Mouse (Mus musculus) midbrain, postnatal 0 days (tissue): Measurements from ENCODE around the gene Fndc3b. TPM values are rescaled to one million over a fixed set of nuclear protein-coding genes. Genes with fewer than 3 reads are reported as not detected.

Source experiments
- ATAC-seq: fragments of 200-750 bp; cut with Nextera tagmentation; 2 replicates; pipeline ENCODE4 v1.8.0; 2017; ENCODE audit warnings: moderate number of reproducible peaks, mild to moderate bottlenecking, moderate TSS enrichment, moderate library complexity; ENCODE audit not compliant: low FRiP score
- DNase-seq: peaks from one replicate; pipeline ENCODE4 v3.0.0-alpha.2; 2015; ENCODE audit warnings: low spot score
- H3K27ac ChIP-seq: fragments of 300-500 bp; sonication (generic); 2 replicates; pipeline ENCODE4 v1.5.1; 2014; ENCODE audit warnings: low read depth, mild to moderate bottlenecking, low read length, mixed read lengths
- H3K27me3 ChIP-seq: fragments of 300-500 bp; sonication (generic); 2 replicates; pipeline ENCODE4 v1.6.1; 2014; ENCODE audit warnings: low read length, control low read depth, mixed read lengths; ENCODE audit not compliant: insufficient read depth
- H3K36me3 ChIP-seq: fragments of 300-500 bp; sonication (generic); 2 replicates; pipeline ENCODE4 v1.6.1; 2014; ENCODE audit warnings: low read length, control low read depth, mixed read lengths; ENCODE audit not compliant: insufficient read depth
- H3K4me1 ChIP-seq: fragments of 300-500 bp; sonication (generic); 2 replicates; pipeline ENCODE4 v1.6.1; 2014; ENCODE audit warnings: mild to moderate bottlenecking, control low read depth, antibody characterized with exemption, low read length, mixed read lengths; ENCODE audit not compliant: insufficient read depth
- H3K4me2 ChIP-seq: fragments of 300-500 bp; sonication (generic); 2 replicates; pipeline ENCODE4 v1.6.1; 2014; ENCODE audit warnings: low read depth, mild to moderate bottlenecking, low read length, mixed read lengths; ENCODE audit not compliant: poor library complexity, severe bottlenecking
- H3K4me3 ChIP-seq: fragments of 300-500 bp; sonication (generic); 2 replicates; pipeline ENCODE4 v1.5.1; 2014; ENCODE audit warnings: low read depth, mild to moderate bottlenecking, low read length, moderate library complexity
- H3K9ac ChIP-seq: fragments of 300-500 bp; sonication (generic); replicated peaks from 2 replicates; pipeline ENCODE4 v1.6.1; 2014; ENCODE audit warnings: mild to moderate bottlenecking, low read length, moderate library complexity, mixed read lengths; ENCODE audit not compliant: poor library complexity, severe bottlenecking
- H3K9me3 ChIP-seq: fragments of 300-500 bp; sonication (generic); 2 replicates; pipeline ENCODE4 v1.6.1; 2016; ENCODE audit warnings: low read length, control low read depth
- CTCF ChIP-seq: IDR thresholded peaks from 2 replicates; pipeline ENCODE4 v1.5.1; 2016; ENCODE audit warnings: antibody characterized with exemption, mild to moderate bottlenecking
- WGBS: fragments of 180-500 bp; shearing (Covaris S2); extraction: QIAGEN DNeasy Blood & Tissue Kit; methylation state at CpG from one replicate; pipeline ENCODE4 v1.1.7; 2014; 5-methylcytosine and 5-hydroxymethylcytosine counted together
- polyA plus RNA-seq: library from polyadenylated mRNA; unstranded; fragments of >200 nt; fragmentation: Nextera tagmentation; extraction: Ambion mirVana; gene quantifications from 2 replicates; pipeline ENCODE4 v1.2.1, GENCODE M21; 2015
- total RNA-seq: library from RNA; depleted of rRNA; stranded (reverse); fragments of >200 nt; gene quantifications from 2 replicates; pipeline ENCODE4 v1.2.3, GENCODE M21; 2014

Fndc3b gene
- total and polyA plus RNA-seq, 2 experiments from 2014 or later: 7.6 to 13.4 TPM

GRCm38 (mm10) chr3:27728798-27729782, 18.0 kb upstream of the Fndc3b start:
- Histone ChIP-seq H3K36me3 (no peaks in the 10 kb centered on the region), H3K27me3 (no peaks in the 10 kb centered on the region), H3K4me2 (no peak overlapping the region), H3K4me3 (no peak overlapping the region), H3K27ac (no peak overlapping the region), H3K9me3 (no peaks in the 10 kb centered on the region), H3K4me1 (no peaks in the 10 kb centered on the region), H3K9ac (no peak overlapping the region)
- 87% methylated on average over 8 of the region's 8 CpGs for WGBS
- ATAC-seq: no peak
- no peak for DNase-seq
- no peak for TF ChIP-seq CTCF

- WGBS: 12% methylated on average over 7 of the region's 7 CpGs
- H3K27ac ChIP-seq: no peak overlapping the region
- no peak overlapping the region for H3K4me2 ChIP-seq
- ATAC-seq (no peak), DNase-seq (no peak)
- H3K36me3 ChIP-seq: no peaks in the 10 kb centered on the region
- no peak overlapping the region for H3K9ac ChIP-seq
- no peak overlapping the region for H3K4me3 ChIP-seq
- H3K9me3 ChIP-seq: no peaks in the 10 kb centered on the region
- no peaks in the 10 kb centered on the region for H3K27me3 ChIP-seq
- no peaks in the 10 kb centered on the region for H3K4me1 ChIP-seq
- TF ChIP-seq CTCF: no peak
Observed at GRCm38 (mm10) chr3:27728176-27728575, 17.1 kb upstream of the Fndc3b start.

- ATAC-seq (no peak), DNase-seq (no peak)
- no peak for TF ChIP-seq CTCF
- no peaks in the 10 kb centered on the region for H3K4me1 ChIP-seq
- H3K4me2 ChIP-seq: no peak overlapping the region
- 90% methylated on average over 6 of the region's 6 CpGs for WGBS
- H3K36me3 ChIP-seq: no peaks in the 10 kb centered on the region
- no peaks in the 10 kb centered on the region for H3K9me3 ChIP-seq
- H3K9ac ChIP-seq: no peak overlapping the region
- H3K27me3 ChIP-seq: no peaks in the 10 kb centered on the region
- no peak overlapping the region for H3K27ac ChIP-seq
- no peak overlapping the region for H3K4me3 ChIP-seq
Observed at GRCm38 (mm10) chr3:27725752-27726151, 14.6 kb upstream of the Fndc3b start.

DNA sequence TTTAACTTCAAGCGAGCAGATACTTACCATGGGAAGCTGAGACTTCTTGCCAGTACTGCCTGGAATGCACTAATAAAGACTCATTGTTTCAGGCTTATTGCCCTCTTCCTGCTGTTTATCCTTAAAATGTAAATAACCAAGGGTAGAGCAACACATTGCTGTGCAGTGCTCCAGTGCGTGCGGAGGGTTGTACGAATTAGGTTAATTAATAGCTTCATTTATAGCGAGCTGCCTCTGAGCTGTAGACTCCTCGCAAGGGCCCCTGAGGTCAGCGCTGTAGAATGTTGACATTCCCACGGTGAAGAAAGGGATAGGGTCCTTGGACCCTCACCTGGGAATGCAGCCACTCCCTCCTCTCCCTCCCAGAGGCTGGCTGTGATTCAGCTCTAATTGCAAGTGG, 13.1 kb upstream of the Fndc3b start:
- no peak for DNase-seq
- H3K36me3 ChIP-seq: no peaks in the 10 kb centered on the region
- no peak overlapping the region for H3K9ac ChIP-seq
- no peak overlapping the region for H3K4me2 ChIP-seq
- WGBS: 83% methylated on average over 8 of the region's 8 CpGs
- H3K4me1 ChIP-seq: no peaks in the 10 kb centered on the region
- no peaks in the 10 kb centered on the region for H3K27me3 ChIP-seq
- ATAC-seq: no peak
- H3K27ac ChIP-seq: no peak overlapping the region
- no peak overlapping the region for H3K4me3 ChIP-seq
- H3K9me3 ChIP-seq: no peaks in the 10 kb centered on the region
- TF ChIP-seq CTCF: no peak

GRCm38 (mm10) chr3:27718829-27719365, 7.8 kb upstream of the Fndc3b start:
- Histone ChIP-seq H3K4me3 (no peak overlapping the region), H3K4me2 (no peak overlapping the region), H3K9ac (no peak overlapping the region), H3K27me3 (no peaks in the 10 kb centered on the region), H3K4me1 (no peaks in the 10 kb centered on the region), H3K27ac (no peak overlapping the region), H3K36me3 (no peaks in the 10 kb centered on the region), H3K9me3 (no peaks in the 10 kb centered on the region)
- ATAC-seq (no peak), DNase-seq (no peak)
- 85% methylated on average over 5 of the region's 5 CpGs for WGBS
- TF ChIP-seq CTCF: no peak

DNA sequence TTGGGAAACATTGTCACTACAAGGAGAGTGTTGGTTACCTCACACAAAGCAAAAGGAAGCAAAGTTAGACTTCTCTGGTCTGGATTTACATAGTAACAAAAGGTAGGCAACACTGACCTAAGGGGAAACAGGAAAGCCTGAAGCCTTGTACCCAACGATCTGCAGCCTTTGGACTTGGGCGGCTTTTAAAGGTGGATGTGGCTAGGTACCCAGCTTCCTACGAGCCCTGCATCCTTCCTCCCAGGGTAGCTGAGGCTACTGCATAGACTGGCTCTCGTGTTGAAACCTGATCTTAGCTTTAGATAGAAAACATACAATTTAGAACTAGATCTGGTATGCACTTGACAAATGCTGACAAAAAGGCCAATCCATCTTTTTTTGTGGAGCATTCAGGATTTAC, 2.9 kb upstream of the Fndc3b start:
- Histone ChIP-seq H3K36me3 (no peaks in the 10 kb centered on the region), H3K9ac (no peak overlapping the region), H3K27me3 (no peaks in the 10 kb centered on the region), H3K4me3 (no peak overlapping the region), H3K27ac (no peak overlapping the region), H3K4me2 (no peak overlapping the region), H3K4me1 (no peaks in the 10 kb centered on the region), H3K9me3 (no peaks in the 10 kb centered on the region)
- no peak for TF ChIP-seq CTCF
- 64% methylated on average over 4 of the region's 4 CpGs for WGBS
- ATAC-seq (no peak), DNase-seq (no peak)
